Mouse (Mus musculus) limb, embryonic 11.5 days (tissue): ENCODE measurements around the gene Sh3gl1. TPM values are rescaled to one million over a fixed set of nuclear protein-coding genes. Genes with fewer than 3 reads are reported as not detected.
A peak's percentile ranks its signal among the peaks of the same experiment; 100 is the strongest.
"Not testable (repeated sequence)": the region's sequence is repeated elsewhere in the genome, so short reads cannot be mapped to it uniquely, and the experiment has no call there.

Experiments
- ATAC-seq: fragments of 200-750 bp; cut with Nextera tagmentation; 2 replicates; pipeline ENCODE4 v1.8.0; 2017; ENCODE audit warnings: low read depth; ENCODE audit not compliant: insufficient number of reproducible peaks, low FRiP score, low TSS enrichment
- DNase-seq: peaks from one replicate; pipeline ENCODE4 v3.0.0-alpha.2; 2015; ENCODE audit warnings: low spot score
- H3K27ac ChIP-seq: fragments of 300-500 bp; sonication (generic); replicated peaks from 2 replicates; pipeline ENCODE4 v1.5.1; 2014; ENCODE audit warnings: low read depth, mild to moderate bottlenecking, low read length
- H3K27me3 ChIP-seq: fragments of 300-500 bp; sonication (generic); 2 replicates; pipeline ENCODE4 v1.6.1; 2014; ENCODE audit warnings: mild to moderate bottlenecking, low read length, mixed read lengths; ENCODE audit not compliant: control insufficient read depth, insufficient read depth
- H3K36me3 ChIP-seq: fragments of 300-500 bp; sonication (generic); 2 replicates; pipeline ENCODE4 v1.6.1; 2014; ENCODE audit warnings: mild to moderate bottlenecking, low read length, moderate library complexity, mixed read lengths; ENCODE audit not compliant: control insufficient read depth, insufficient read depth
- H3K4me1 ChIP-seq: fragments of 300-500 bp; sonication (generic); 2 replicates; pipeline ENCODE4 v1.6.1; 2014; ENCODE audit warnings: low read length, mixed read lengths; ENCODE audit not compliant: control insufficient read depth, insufficient read depth
- H3K4me2 ChIP-seq: fragments of 300-500 bp; sonication (generic); 2 replicates; pipeline ENCODE4 v1.6.1; 2014; ENCODE audit warnings: low read depth, mild to moderate bottlenecking, moderate library complexity; ENCODE audit not compliant: severe bottlenecking
- H3K4me3 ChIP-seq: fragments of 300-500 bp; sonication (generic); 2 replicates; pipeline ENCODE4 v1.5.1; 2014; ENCODE audit warnings: low read depth, low read length
- H3K9ac ChIP-seq: fragments of 300-500 bp; sonication (generic); 2 replicates; pipeline ENCODE4 v1.6.1; 2014; ENCODE audit warnings: mild to moderate bottlenecking, low read length
- H3K9me3 ChIP-seq: fragments of 300-500 bp; sonication (generic); 2 replicates; pipeline ENCODE4 v1.6.1; 2016; ENCODE audit warnings: low read length; ENCODE audit not compliant: control insufficient read depth
- WGBS: fragments of 180-500 bp; shearing (Covaris S2); extraction: QIAGEN DNeasy Blood & Tissue Kit; methylation state at CpG from one replicate; pipeline ENCODE4 v1.1.7; 2014; 5-methylcytosine and 5-hydroxymethylcytosine counted together
- polyA plus RNA-seq: library from polyadenylated mRNA; unstranded; fragments of >200 nt; fragmentation: Nextera tagmentation; extraction: Ambion mirVana; gene quantifications from 2 replicates; pipeline ENCODE4 v1.2.1, GENCODE M21; 2014

The Sh3gl1 gene
- 151 and 154 TPM in 2 replicates for polyA plus RNA-seq

DNA sequence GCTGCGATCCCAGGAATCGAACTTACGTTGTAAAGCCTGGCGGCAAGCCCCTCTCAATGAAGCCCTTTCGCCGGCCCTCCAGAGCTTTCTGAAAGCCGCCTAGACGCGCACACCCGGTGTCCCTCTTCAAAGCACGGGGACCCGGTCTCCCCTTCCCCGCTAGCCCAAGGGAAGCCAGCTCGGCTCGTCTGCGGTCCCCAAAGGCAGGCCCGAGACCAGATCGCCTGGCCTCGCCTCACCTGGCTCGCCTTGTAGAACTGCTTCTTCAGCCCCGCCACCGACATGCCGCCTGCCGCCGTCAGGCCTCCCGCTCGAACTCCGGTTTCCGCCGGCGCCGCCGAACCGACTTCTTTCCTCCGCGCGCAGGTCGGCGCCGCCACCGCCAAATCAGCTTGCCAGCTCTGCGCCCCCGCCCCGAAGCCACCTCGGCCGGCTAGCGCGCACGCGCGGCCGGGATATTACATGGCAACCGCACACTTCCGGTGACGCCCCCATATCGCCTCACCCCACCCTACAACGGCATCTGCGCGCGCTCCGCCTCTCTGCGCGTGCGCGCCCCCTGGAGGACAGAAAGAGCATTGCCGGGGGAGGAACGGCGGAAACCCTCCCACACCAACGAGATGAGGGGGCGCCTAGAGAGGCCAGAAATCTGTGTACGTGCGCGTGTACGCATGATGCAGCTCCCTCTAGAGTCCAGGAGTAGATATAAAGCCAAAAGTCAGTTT lies at the start of gene Sh3gl1:
Gene Sh3gl1 (minus strand): TSS at position 460 of the 725 bp plus-strand sequence.
- under 1% methylated on average over 74 of the region's 74 CpGs for WGBS
- no peaks in the 10 kb centered on the region for H3K9me3 ChIP-seq
- ATAC-seq, result peak; percentile 89
- peak; percentile 99 for DNase-seq
- peak within 1 kb of the TSS; percentile 79 for H3K27ac ChIP-seq
- H3K4me3 ChIP-seq, result peak within 1 kb of the TSS; percentile 81
- no peaks in the 10 kb centered on the region for H3K27me3 ChIP-seq
- H3K4me2 ChIP-seq, result peak within 1 kb of the TSS; percentile 48
- H3K4me1 ChIP-seq, result peaks cover 8% of the 10 kb centered on the region; the same call in 1 of the 2 replicates
- H3K9ac ChIP-seq, result peak within 1 kb of the TSS; percentile 90
- peaks cover 5% of the 10 kb centered on the region; the same call in 1 of the 2 replicates for H3K36me3 ChIP-seq

DNA sequence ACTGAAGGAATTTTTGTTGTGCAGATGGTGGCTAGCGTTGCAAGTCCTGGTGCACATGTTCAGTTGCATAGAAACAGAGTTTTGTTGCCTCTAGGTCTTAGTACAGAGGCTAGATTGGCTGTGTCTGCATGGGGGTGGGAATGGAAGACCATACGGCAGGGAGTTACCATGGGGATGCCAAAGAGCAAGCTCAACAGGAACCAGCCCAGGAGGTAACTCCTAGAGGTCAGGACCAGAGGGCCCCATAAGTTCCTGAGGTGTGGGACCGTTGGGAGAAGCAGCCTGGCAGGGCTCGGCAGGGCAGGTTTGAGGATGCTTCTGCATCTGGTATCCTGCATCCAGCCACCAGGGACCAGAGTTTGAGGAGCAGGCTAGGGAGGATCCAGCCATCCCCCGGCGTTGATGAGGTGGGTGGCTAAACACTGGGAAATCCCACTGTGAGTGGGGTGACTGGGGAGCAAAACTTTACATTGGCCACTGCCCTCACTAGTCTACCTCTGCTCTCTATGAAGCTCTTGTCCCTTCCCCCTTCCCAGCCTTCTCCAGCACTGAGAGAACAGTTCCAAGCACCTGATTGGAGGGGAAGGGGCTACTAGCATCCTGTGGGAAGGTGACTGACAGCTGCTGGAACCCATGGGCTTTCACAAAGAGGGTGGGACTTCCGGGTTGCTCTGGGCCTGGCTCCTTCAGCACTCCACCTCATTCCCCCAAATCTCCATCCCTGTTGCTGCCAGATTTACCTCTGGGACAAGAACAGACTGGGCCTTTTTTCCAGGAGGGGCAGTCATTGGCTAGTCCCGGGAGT lies 44.5 kb upstream of the Sh3gl1 start:
- Histone ChIP-seq H3K4me1 (peaks cover 11% of the 10 kb centered on the region), H3K9ac (peak overlapping the region; percentile 67), H3K27ac (0 out of 2 replicates have a peak overlapping the region, but pooled peaks have one; percentile 10), H3K9me3 (no peaks in the 10 kb centered on the region), H3K27me3 (no peaks in the 10 kb centered on the region), H3K36me3 (peaks cover 4% of the 10 kb centered on the region; the same call in 1 of the 2 replicates), H3K4me3 (peak overlapping the region; percentile 80), H3K4me2 (peak overlapping the region; percentile 99)
- ATAC-seq, result peak; percentile 18; the same call in 1 of the 2 replicates
- DNase-seq, result peak; percentile 81
- WGBS, result 9% methylated on average over 8 of the region's 8 CpGs

DNA sequence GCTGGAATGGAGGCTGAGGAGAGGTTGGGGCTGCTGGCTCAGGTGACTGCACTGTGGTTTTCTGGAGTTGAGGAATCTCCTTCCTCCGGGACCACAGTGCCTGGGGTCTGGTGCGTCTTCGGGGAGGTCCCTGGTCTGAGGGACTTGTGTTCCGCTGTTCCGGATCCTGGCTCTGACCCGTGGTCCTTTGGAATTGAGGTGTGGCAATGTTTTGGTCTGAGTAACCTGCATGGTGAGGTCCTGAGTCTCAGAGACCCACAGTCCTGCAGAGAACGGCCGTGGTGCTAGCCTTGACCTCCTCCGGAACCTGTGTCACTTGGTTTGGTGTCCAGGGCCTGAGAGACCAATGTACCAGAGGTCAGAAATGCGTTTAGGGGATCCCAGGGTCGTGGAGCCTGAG lies 43.5 kb upstream of the Sh3gl1 start:
- ATAC-seq, result no peak
- peaks cover 4% of the 10 kb centered on the region; the same call in 1 of the 2 replicates for H3K36me3 ChIP-seq
- H3K9me3 ChIP-seq, result no peaks in the 10 kb centered on the region
- peak overlapping the region; percentile 99 for H3K4me2 ChIP-seq
- WGBS, result 2% methylated on average over 11 of the region's 11 CpGs
- 0 out of 2 replicates have a peak overlapping the region, but pooled peaks have one; percentile 12 for H3K27ac ChIP-seq
- DNase-seq, result no peak
- peak overlapping the region; percentile 67 for H3K9ac ChIP-seq
- peaks cover 11% of the 10 kb centered on the region for H3K4me1 ChIP-seq
- H3K27me3 ChIP-seq, result no peaks in the 10 kb centered on the region
- H3K4me3 ChIP-seq, result peak overlapping the region; percentile 80

DNA sequence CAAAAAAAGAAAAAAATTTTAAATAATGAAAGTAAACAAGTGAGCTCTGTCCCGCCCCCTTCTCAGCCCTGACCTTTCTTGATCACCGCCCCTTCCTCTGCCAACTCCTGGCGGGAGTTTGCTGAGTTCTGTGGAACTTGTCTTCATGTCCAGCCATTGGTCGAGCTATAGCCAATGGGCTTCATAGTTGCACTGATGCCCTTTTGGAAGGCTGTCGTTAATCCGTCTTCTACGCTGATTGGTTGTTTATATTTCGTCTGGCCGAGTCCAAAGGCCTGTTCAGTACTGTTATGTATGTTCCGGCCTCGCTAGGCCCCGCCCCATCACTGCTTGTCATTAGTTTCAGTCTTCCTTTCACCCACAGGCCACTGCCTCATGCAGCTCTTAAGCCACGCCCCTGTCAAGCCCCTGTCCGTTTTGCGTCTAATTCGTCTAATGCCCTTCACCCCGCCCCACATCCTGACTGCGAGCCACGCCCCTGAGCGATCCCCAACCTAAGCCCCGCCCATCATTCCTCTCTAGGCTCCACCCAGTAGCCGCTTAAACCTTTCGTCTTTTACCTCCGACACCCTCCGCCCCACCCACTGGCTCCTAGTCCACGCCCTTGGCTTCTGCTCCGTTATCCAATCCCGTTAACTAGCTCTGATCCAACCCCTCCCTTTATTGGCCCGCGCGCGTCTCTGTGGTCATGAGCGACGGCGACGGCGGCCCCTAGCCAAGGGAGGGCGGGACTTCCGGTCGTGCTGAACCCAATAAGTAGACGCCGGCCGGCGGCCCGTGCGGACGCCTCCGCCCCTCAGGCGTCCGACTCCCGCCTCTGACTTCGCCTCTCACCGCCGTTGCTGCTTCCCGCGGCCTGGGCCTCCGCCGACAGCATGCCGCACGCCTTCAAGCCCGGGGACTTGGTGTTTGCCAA lies 42.7 kb upstream of the Sh3gl1 start, which contains the start of gene Hdgfl2:
Gene Hdgfl2 (plus strand): TSS at position 755 of the 916 bp plus-strand sequence.
- peaks cover 3% of the 10 kb centered on the region; the same call in 1 of the 2 replicates for H3K36me3 ChIP-seq
- DNase-seq, result peak; percentile 99
- H3K4me3 ChIP-seq, result peak within 1 kb of the TSS; percentile 80
- H3K9me3 ChIP-seq, result no peaks in the 10 kb centered on the region
- ATAC-seq, result peak; percentile 93
- peak within 1 kb of the TSS; percentile 67 for H3K9ac ChIP-seq
- 0 out of 2 replicates have a peak within 1 kb of the TSS, but pooled peaks have one; percentile 12 for H3K27ac ChIP-seq
- H3K4me2 ChIP-seq, result peak within 1 kb of the TSS; percentile 99
- peaks cover 11% of the 10 kb centered on the region for H3K4me1 ChIP-seq
- WGBS, result under 1% methylated on average over 61 of the region's 61 CpGs
- H3K27me3 ChIP-seq, result no peaks in the 10 kb centered on the region

DNA sequence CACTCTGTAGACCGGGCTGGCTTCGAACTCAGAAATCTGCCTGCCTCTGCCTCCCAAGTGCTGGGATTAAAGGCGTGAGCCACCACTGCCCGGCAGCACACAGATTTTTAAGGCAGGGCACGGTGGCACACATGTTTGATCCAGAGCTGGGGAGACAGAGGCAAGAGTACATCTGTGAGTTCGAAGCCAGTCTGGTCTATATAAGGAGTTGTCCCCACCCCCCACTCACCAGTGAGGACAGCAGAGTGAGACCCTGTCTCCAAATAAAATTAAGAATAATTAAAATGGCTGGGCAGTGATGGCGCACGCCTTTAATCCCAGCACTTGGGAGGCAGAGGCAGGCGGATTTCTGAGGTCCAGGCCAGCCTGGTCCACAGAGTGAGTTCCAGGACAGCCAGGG lies 41.9 kb upstream of the Sh3gl1 start:
- not testable (repeated sequence) for H3K9ac ChIP-seq, DNase-seq, ATAC-seq, H3K27me3 ChIP-seq, H3K27ac ChIP-seq, H3K9me3 ChIP-seq, H3K36me3 ChIP-seq, H3K4me3 ChIP-seq
- Histone ChIP-seq H3K4me1 (peaks cover 11% of the 10 kb centered on the region), H3K4me2 (peak overlapping the region; percentile 3)
- WGBS, result 62% methylated on average over 9 of the region's 9 CpGs

DNA sequence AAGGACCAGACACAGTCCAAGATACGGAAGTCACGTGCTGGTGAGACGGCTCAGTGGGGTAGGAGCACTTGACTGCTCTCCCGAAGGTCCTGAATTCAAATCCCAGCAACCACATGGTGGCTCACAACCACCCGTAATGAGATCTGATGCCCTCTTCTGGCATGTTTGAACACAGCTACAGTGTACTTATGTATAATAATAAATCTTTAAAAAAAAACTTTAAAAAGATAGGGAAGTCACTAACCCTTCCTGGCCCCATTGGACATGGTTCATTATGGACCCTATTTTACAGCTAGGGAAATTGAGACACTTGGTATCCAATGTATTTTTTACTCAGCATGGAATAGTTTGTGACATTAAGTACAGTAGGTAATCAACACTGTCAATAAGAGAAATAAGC lies 41.1 kb upstream of the Sh3gl1 start:
- Histone ChIP-seq H3K9me3 (no peaks in the 10 kb centered on the region), H3K4me2 (no peak overlapping the region), H3K9ac (no peak overlapping the region), H3K27ac (no peak overlapping the region), H3K36me3 (no peaks in the 10 kb centered on the region), H3K27me3 (no peaks in the 10 kb centered on the region), H3K4me1 (peaks cover 13% of the 10 kb centered on the region), H3K4me3 (no peak overlapping the region)
- WGBS, result 91% methylated on average over 5 of the region's 5 CpGs
- no peak for DNase-seq
- no peak for ATAC-seq

DNA sequence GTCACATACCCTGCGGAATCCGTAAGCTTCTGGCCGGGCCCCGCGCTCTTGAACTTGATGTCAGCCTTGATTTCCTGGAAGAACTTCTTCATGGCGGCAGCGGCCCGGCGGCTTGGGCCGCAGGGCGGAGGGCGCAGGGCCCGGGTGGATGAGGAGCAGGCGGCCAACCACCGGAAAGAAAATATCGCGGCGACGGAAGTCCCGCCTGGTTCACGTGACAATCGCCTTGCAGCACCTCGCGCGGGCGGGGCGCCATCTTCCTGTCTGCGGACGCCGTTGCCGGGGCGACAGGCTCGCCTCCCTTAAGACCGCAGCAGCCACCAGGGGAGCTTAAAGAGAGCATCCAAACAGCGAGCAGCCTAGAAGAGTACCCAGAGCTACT lies 38.4 kb upstream of the Sh3gl1 start, which contains the start of gene Ubxn6:
Gene Ubxn6 (minus strand): TSS at position 202 of the 382 bp plus-strand sequence.
- peak within 1 kb of the TSS; percentile 88 for H3K27ac ChIP-seq
- H3K4me1 ChIP-seq, result 0 out of 2 replicates have a peak, but pooled peaks cover 2% of the 10 kb centered on the region
- H3K4me2 ChIP-seq, result peak within 1 kb of the TSS; percentile 39
- DNase-seq, result peak; percentile 95
- H3K9me3 ChIP-seq, result no peaks in the 10 kb centered on the region
- H3K4me3 ChIP-seq, result peak within 1 kb of the TSS; percentile 68
- no peaks in the 10 kb centered on the region for H3K27me3 ChIP-seq
- ATAC-seq, result peak; percentile 33; the same call in 1 of the 2 replicates
- H3K36me3 ChIP-seq, result peaks cover 6% of the 10 kb centered on the region; the same call in 1 of the 2 replicates
- peak within 1 kb of the TSS; percentile 70 for H3K9ac ChIP-seq
- WGBS, result under 1% methylated on average over 35 of the region's 35 CpGs
